Mouse (Mus musculus): ENCODE measurements around the gene Afm.

The Afm gene

GRCm38 (mm10) chr5:90518356-90519100 lies at the start of gene Afm:
Gene Afm (plus strand): TSS chr5:90518932.
- no peak for DNase-seq (ENCODE audit: low spot score)

- no peak for DNase-seq (ENCODE audit: low spot score)
Measured at GRCm38 (mm10) chr5:90470836-90471235, 47.9 kb upstream of the Afm start.

GRCm38 (mm10) chr5:90473902-90474301 lies 44.8 kb upstream of the Afm start:
- DNase-seq (ENCODE audit: low spot score): no peak

GRCm38 (mm10) chr5:90474369-90474768 lies 44.4 kb upstream of the Afm start:
- no peak for DNase-seq (ENCODE audit: low spot score)

GRCm38 (mm10) chr5:90476741-90477140 lies 42.0 kb upstream of the Afm start:
- no peak for DNase-seq (ENCODE audit: low spot score)

GRCm38 (mm10) chr5:90477308-90478140 lies 41.2 kb upstream of the Afm start:
- DNase-seq (ENCODE audit: low spot score): no peak

DNA sequence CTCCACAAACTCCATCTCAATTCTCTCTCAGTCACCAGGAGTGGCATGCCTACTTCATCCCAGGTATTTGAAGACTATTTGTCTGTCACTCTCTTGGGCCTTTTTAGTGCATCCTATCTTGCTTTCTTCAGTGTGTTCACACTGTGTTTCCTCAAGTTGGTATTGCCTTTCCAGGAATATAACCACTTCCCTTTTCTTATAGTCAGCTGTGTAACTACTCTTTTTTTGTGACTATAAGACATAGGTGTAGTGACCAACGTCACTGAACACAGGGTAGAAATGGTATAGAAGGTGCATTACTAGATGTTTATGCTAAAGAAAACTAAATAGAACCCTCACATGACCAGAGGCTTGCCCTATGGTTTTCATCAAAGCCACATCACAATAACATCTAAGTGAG lies 39.8 kb upstream of the Afm start:
- no peak for DNase-seq (ENCODE audit: low spot score)

- DNase-seq (ENCODE audit: low spot score): no peak
Measured at GRCm38 (mm10) chr5:90485597-90485996, 33.1 kb upstream of the Afm start.

DNA sequence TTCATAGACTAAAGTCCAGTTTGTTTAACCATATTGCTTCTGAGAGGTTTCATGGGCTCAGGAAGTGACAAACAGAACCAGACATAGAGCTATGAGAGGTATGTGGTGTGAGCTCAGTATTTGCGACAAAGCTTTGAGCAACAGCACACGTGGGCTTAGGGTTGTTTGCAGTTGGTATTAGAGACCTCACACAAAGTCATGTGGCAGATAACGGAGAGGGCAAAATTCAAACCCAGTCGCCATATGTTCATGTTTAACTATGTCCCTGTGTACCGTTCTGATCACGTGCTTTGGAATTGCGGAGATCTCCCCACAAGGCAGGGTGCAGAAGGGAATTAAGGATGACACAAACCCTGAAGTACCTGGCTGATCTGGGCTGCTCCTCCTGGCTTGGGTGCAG lies 30.4 kb upstream of the Afm start:
- DNase-seq (ENCODE audit: low spot score): no peak

GRCm38 (mm10) chr5:90490518-90490917 lies 28.2 kb upstream of the Afm start, which contains the start of gene Afp:
Gene Afp (plus strand): TSS chr5:90490737.
- no peak for DNase-seq (ENCODE audit: low spot score)

DNA sequence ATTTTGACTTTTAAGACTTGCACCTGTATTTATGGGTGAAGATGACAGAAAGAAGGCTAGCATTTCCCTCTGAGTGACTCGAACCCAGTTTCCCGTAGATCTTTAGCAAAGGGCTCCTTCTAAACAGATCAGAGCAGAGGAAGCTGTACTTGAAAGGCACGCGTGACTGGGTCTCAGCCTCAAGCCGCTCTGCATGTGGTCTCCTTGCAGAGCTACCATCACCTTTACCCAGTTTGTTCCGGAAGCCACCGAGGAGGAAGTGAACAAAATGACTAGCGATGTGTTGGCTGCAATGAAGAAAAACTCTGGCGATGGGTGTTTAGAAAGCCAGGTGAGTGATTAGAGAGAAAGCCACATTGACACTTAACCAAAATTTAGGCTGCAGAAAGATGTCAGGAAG lies 26.3 kb upstream of the Afm start:
- DNase-seq (ENCODE audit: low spot score): no peak

GRCm38 (mm10) chr5:90494308-90494707 lies 24.4 kb upstream of the Afm start:
- no peak for DNase-seq (ENCODE audit: low spot score)

DNA sequence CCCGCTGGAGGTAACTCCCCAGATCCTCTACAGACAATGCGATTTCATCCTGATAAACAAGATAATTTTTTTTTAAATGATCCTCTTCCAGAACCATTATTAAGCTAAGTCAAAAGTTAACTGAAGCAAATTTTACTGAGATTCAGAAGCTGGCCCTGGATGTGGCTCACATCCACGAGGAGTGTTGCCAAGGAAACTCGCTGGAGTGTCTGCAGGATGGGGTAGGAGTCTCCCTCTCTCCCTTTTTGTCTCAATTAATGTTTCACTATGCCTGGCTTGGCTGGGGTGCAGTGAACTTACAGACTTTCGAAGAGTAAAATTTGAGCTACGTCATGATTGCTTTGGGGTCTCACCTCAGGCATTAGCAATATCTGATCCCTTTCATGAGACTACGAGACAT lies 19.2 kb upstream of the Afm start:
- no peak for DNase-seq (ENCODE audit: low spot score)

DNA sequence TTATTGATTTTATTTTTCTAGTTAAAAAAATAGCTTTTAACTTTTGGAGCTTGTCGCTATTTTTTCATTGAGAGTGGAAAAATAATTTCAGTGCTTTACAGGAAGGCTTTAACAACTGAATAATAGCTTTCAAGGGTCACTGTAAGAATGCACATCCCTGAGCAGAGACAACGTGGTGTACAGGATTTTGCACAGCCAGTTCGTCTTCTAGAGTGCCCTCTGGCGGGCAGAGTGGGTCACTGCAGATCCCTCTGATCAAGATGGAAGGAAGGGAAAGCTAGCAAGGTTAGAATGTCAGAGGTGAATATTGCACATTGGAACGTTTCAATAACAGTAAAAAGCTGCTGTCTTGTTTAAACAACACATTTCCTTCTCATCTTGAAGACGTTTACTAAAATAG lies 18.0 kb upstream of the Afm start:
- peak; percentile 61 for DNase-seq (ENCODE audit: low spot score)

GRCm38 (mm10) chr5:90501752-90502151 lies 17.0 kb upstream of the Afm start:
- DNase-seq (ENCODE audit: low spot score): no peak

GRCm38 (mm10) chr5:90504742-90505141 lies 14.0 kb upstream of the Afm start:
- DNase-seq (ENCODE audit: low spot score): no peak

GRCm38 (mm10) chr5:90506507-90506906 lies 12.2 kb upstream of the Afm start:
- no peak for DNase-seq (ENCODE audit: low spot score)

DNA sequence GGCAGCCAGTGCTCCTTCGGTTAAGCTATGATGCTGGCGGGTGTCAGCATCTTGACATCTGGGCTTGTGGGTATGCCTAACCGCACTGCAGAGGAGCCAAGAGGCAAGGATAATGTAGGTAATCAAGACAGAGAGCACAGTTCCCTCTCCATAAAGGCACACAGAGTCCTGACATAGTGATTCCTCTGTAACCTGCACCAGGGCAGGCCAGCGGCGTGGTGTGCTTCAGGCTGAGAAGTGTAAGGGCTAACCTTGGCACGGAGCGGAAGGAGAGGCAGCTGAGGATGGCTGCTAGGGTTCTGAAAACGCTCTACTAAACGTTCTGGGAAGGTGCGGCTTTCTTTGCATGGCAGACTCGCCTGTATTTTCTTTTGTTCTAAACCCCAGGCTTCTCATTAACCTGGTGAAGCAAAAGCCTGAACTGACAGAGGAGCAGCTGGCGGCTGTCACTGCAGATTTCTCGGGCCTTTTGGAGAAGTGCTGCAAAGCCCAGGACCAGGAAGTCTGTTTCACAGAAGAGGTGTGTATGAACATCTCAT lies 11.3 kb upstream of the Afm start:
- no peak for DNase-seq (ENCODE audit: low spot score)

GRCm38 (mm10) chr5:90509828-90510592 lies 8.7 kb upstream of the Afm start:
- no peak for DNase-seq (ENCODE audit: low spot score)

GRCm38 (mm10) chr5:90512288-90512955 lies 6.3 kb upstream of the Afm start:
- DNase-seq (ENCODE audit: low spot score): peak; percentile 16

- DNase-seq (ENCODE audit: low spot score): no peak
Measured at GRCm38 (mm10) chr5:90515561-90515960, 3.2 kb upstream of the Afm start.

DNA sequence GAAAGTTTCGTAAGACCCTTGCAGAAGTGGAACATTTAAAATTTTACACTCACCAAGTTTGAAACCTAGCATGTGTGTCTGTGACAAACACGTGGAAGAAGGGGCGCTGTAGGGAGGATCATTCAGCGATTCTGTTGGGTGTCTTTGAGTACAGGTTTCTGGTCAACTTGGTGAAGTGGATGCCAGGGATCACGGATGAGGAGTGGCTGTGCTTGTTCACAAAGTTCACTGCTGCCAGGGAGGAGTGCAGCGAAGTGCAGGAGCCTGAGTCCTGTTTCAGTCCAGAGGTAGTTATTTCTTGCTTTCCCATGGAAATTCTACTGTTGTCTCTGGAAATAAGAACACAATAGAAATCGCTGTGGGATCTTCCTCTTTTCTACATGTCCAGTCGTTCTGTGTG lies 32.5 kb downstream of the Afm start:
- no peak for DNase-seq (ENCODE audit: low spot score)

Data from layer of hippocampus, adult 9-10 months (tissue).